Mouse (Mus musculus): Measurements from ENCODE around the gene Fam83d.

Fam83d gene

GRCm38 (mm10) chr2:158746164-158746563 lies 21.7 kb upstream of the Fam83d start:
- no peak for DNase-seq

GRCm38 (mm10) chr2:158749366-158749765 lies 18.5 kb upstream of the Fam83d start:
- no peak for DNase-seq

- no peak for DNase-seq
These were observed 7.7 kb upstream of the Fam83d start for GRCm38 (mm10) chr2:158760231-158760630.

- no peak for DNase-seq
These were observed 5.6 kb upstream of the Fam83d start for GRCm38 (mm10) chr2:158762339-158762738.

- DNase-seq = peak; percentile 18
These were observed 457 bp downstream of the Fam83d start for GRCm38 (mm10) chr2:158768350-158768749.

- DNase-seq = no peak
These were observed 878 bp downstream of the Fam83d start for GRCm38 (mm10) chr2:158768771-158769170.

- DNase-seq = peak; percentile 53
These were observed 2.3 kb downstream of the Fam83d start for GRCm38 (mm10) chr2:158770126-158770757.

GRCm38 (mm10) chr2:158771066-158771763 lies 3.3 kb downstream of the Fam83d start:
- DNase-seq = no peak

- no peak for DNase-seq
These were observed 4.9 kb downstream of the Fam83d start for GRCm38 (mm10) chr2:158772808-158773207.

- DNase-seq = no peak
These were observed 7.0 kb downstream of the Fam83d start for GRCm38 (mm10) chr2:158774886-158775285.

GRCm38 (mm10) chr2:158776716-158777115 lies 8.8 kb downstream of the Fam83d start:
- no peak for DNase-seq

- no peak for DNase-seq
These were observed 9.6 kb downstream of the Fam83d start for GRCm38 (mm10) chr2:158777490-158777889.

- peak; percentile 36 for DNase-seq
These were observed 10.5 kb downstream of the Fam83d start for GRCm38 (mm10) chr2:158778349-158778748.

GRCm38 (mm10) chr2:158781126-158781525 lies 13.2 kb downstream of the Fam83d start:
- DNase-seq = no peak

- peak; percentile 40 for DNase-seq
These were observed 19.3 kb downstream of the Fam83d start for GRCm38 (mm10) chr2:158786927-158787795.

- peak; percentile 95 for DNase-seq
These were observed 26.7 kb downstream of the Fam83d start, which contains the start of gene Dhx35 for GRCm38 (mm10) chr2:158794494-158795004. Dhx35 (plus strand) TSS chr2:158794807.

- DNase-seq = no peak
These were observed 27.1 kb downstream of the Fam83d start for GRCm38 (mm10) chr2:158795043-158795442.

GRCm38 (mm10) chr2:158795875-158796274 lies 28.0 kb downstream of the Fam83d start:
- no peak for DNase-seq

- DNase-seq = no peak
These were observed 31.4 kb downstream of the Fam83d start for GRCm38 (mm10) chr2:158799328-158799727.

- no peak for DNase-seq
These were observed 32.9 kb downstream of the Fam83d start for GRCm38 (mm10) chr2:158800788-158801187.

GRCm38 (mm10) chr2:158803575-158803974 lies 35.7 kb downstream of the Fam83d start:
- DNase-seq = no peak

GRCm38 (mm10) chr2:158815686-158816085 lies 47.8 kb downstream of the Fam83d start:
- DNase-seq = no peak

GRCm38 (mm10) chr2:158816239-158816638 lies 48.3 kb downstream of the Fam83d start:
- no peak for DNase-seq
